In genomic region chr4:106560213-106560845, GRCm38 (mm10) we compare ENCODE assay signal across 9 mouse cellular contexts. TPM values are rescaled to one million over a fixed set of nuclear protein-coding genes. Genes with fewer than 3 reads are reported as not detected.
A peak's percentile ranks its signal among the peaks of the same experiment; 100 is the strongest.
DNase-seq lines count a peak whose midpoint lies in the region; ATAC-seq lines count a peak whose summit lies in the region.
"Had no signal": no experiment of that assay in that cellular context is flagged by ENCODE, and none has a peak within 500 bp of the region (broad histone marks: within the 10 kb centered on the region; RNA-seq: fewer than 3 reads in every experiment).

No protein-coding gene starts in this region.

- no peak for DNase-seq in heart, postnatal 4 days
- DNase-seq in WW6 (ENCODE audit: low read depth, low spot score) = peak; percentile 24
- DNase-seq in kidney, postnatal 36 days = peak; percentile 67 to 74
- DNase-seq in B cell, adult 2 months = no peak
- DNase-seq in gastrocnemius, postnatal 25 days = no peak

- ATAC-seq in heart, embryonic 16.5 days (replicated peaks; ENCODE audit: extremely low read depth, insufficient read depth, low FRiP score) = peak; percentile 64
- no peak for ATAC-seq in forebrain, embryonic 16.5 days
- peak; percentile 4; the same call in 1 of the 2 replicates for ATAC-seq in neural tube, embryonic 12.5 days (ENCODE audit: low FRiP score, low read depth)

- H3K9me3 ChIP-seq in heart, embryonic 16.5 days (replicated peaks; ENCODE audit: control insufficient read depth, low read length) = no peaks in the 10 kb centered on the region
- H3K9me3 ChIP-seq in forebrain, embryonic 16.5 days (ENCODE audit: control insufficient read depth, low read length) = no peaks in the 10 kb centered on the region
- H3K9me3 ChIP-seq in neural tube, embryonic 12.5 days = no peaks in the 10 kb centered on the region

- H3K4me3 ChIP-seq in heart, embryonic 16.5 days (ENCODE audit: low read length) = peak overlapping the region; percentile 82
- H3K4me3 ChIP-seq in forebrain, embryonic 16.5 days (replicated peaks; ENCODE audit: low read length) = peak overlapping the region; percentile 79
- peak overlapping the region; percentile 92 for H3K4me3 ChIP-seq in neural tube, embryonic 12.5 days

- H3K36me3 ChIP-seq in heart, embryonic 16.5 days (ENCODE audit: control insufficient read depth, insufficient read depth) = 0 out of 2 replicates have a peak, but pooled peaks cover 2% of the 10 kb centered on the region
- H3K36me3 ChIP-seq in forebrain, embryonic 16.5 days (ENCODE audit: control insufficient read depth, insufficient read depth) = peaks cover 6% of the 10 kb centered on the region; the same call in 1 of the 2 replicates
- peaks cover 13% of the 10 kb centered on the region; the same call in 1 of the 2 replicates for H3K36me3 ChIP-seq in neural tube, embryonic 12.5 days

- peak overlapping the region; percentile 93 for H3K4me2 ChIP-seq in heart, embryonic 16.5 days (ENCODE audit: low read depth, low read length)
- peak overlapping the region; percentile 97 for H3K4me2 ChIP-seq in forebrain, embryonic 16.5 days (ENCODE audit: low read length)
- peak overlapping the region; percentile 97 for H3K4me2 ChIP-seq in neural tube, embryonic 12.5 days (replicated peaks)

- peaks cover 20% of the 10 kb centered on the region for H3K4me1 ChIP-seq in heart, embryonic 16.5 days (ENCODE audit: control insufficient read depth, insufficient read depth, low read length)
- peaks cover 38% of the 10 kb centered on the region for H3K4me1 ChIP-seq in forebrain, embryonic 16.5 days (replicated peaks; ENCODE audit: control insufficient read depth, insufficient read depth, low read length)
- peaks cover 36% of the 10 kb centered on the region for H3K4me1 ChIP-seq in neural tube, embryonic 12.5 days

- no peaks in the 10 kb centered on the region for H3K27me3 ChIP-seq in heart, embryonic 16.5 days (ENCODE audit: control insufficient read depth, insufficient read depth, low read length)
- no peaks in the 10 kb centered on the region for H3K27me3 ChIP-seq in forebrain, embryonic 16.5 days (replicated peaks; ENCODE audit: control insufficient read depth, insufficient read depth, low read length)
- no peaks in the 10 kb centered on the region for H3K27me3 ChIP-seq in neural tube, embryonic 12.5 days (replicated peaks)

- peak overlapping the region; percentile 50 for H3K27ac ChIP-seq in heart, embryonic 16.5 days (ENCODE audit: low read length)
- H3K27ac ChIP-seq in forebrain, embryonic 16.5 days (ENCODE audit: low read length) = peak overlapping the region; percentile 91
- peak overlapping the region; percentile 57 for H3K27ac ChIP-seq in neural tube, embryonic 12.5 days

- peak overlapping the region; percentile 68 for H3K9ac ChIP-seq in heart, embryonic 16.5 days (ENCODE audit: low read length)
- H3K9ac ChIP-seq in forebrain, embryonic 16.5 days (replicated peaks; ENCODE audit: low read depth, low read length) = peak overlapping the region; percentile 63
- H3K9ac ChIP-seq in neural tube, embryonic 12.5 days = peak overlapping the region; percentile 44

- WGBS in heart, embryonic 16.5 days = 2% methylated on average over 20 of the region's 20 CpGs
- WGBS in forebrain, embryonic 16.5 days = 3% methylated on average over 20 of the region's 20 CpGs
- 1% methylated on average over 20 of the region's 20 CpGs for WGBS in neural tube, embryonic 12.5 days

RNA-seq across cellular contexts. Expression of gene Dhcr24, which starts 0.5 kb away (rescaled TPM):
- polyA plus RNA-seq in heart, embryonic 16.5 days (2015; fragmentation: Nextera tagmentation; extraction: Ambion mirVana) = 1.7 and 1.9 TPM in 2 replicates
- 10 to 100 TPM; 31.9 to 34.3 TPM for total RNA-seq in heart, postnatal 4 days (2021)
- 3.9 and 4.2 TPM in 2 replicates for polyA plus RNA-seq in forebrain, embryonic 16.5 days (2015; fragmentation: Nextera tagmentation; extraction: Ambion mirVana)
- 5.3 and 6.2 TPM in 2 replicates for polyA plus RNA-seq in neural tube, embryonic 12.5 days (2016; fragmentation: Nextera tagmentation; extraction: Ambion mirVana)
- 1 to 10 TPM; 4.4 to 5.5 TPM for total RNA-seq in gastrocnemius, postnatal 25 days (2021)

RNA-seq across cellular contexts. Expression of gene Lexm, which starts 56.7 kb away (rescaled TPM):
- not detected in 2 replicates for polyA plus RNA-seq in heart, embryonic 16.5 days (2015; fragmentation: Nextera tagmentation; extraction: Ambion mirVana)
- total RNA-seq in heart, postnatal 4 days (2021) = not detected
- polyA plus RNA-seq in forebrain, embryonic 16.5 days (2015; fragmentation: Nextera tagmentation; extraction: Ambion mirVana) = not detected in 2 replicates
- polyA plus RNA-seq in neural tube, embryonic 12.5 days (2016; fragmentation: Nextera tagmentation; extraction: Ambion mirVana) = 0.23 TPM in 2 replicates
- total RNA-seq in gastrocnemius, postnatal 25 days (2021) = not detected
- total RNA-seq: adrenal gland, postnatal 36 days had no signal

Comparison
In these comparisons a context has a peak if more than half of its experiments do, and no peak if none do; other contexts are left out.
1. DNase-seq: peak in WW6 (single experiment) and kidney, postnatal 36 days (2 of 2); none in heart, postnatal 4 days (single experiment), B cell, adult 2 months (0 of 2) and gastrocnemius, postnatal 25 days (single experiment).
2. Peak in every context shown above with its lines, with median percentiles within 50 percentile points of each other: H3K27ac ChIP-seq, H3K4me2 ChIP-seq, H3K4me3 ChIP-seq and H3K9ac ChIP-seq.